Mouse (Mus musculus) MN1 (cell line): Measurements from ENCODE around the gene Cachd1.

ENCODE experiments used
- DNase-seq: peaks from one replicate; pipeline ENCODE4 v3.0.0-alpha.2; 2016; ENCODE audit warnings: low spot score

Cachd1 gene

GRCm38 (mm10) chr4:100990996-100991395, 214.5 kb downstream of the Cachd1 start:
- no peak for DNase-seq

GRCm38 (mm10) chr4:100992086-100992485, 215.6 kb downstream of the Cachd1 start:
- no peak for DNase-seq

GRCm38 (mm10) chr4:100994442-100995255, 218.2 kb downstream of the Cachd1 start:
- no peak for DNase-seq

- no peak for DNase-seq
Measured at GRCm38 (mm10) chr4:100995617-100996016, 219.1 kb downstream of the Cachd1 start.

- no peak for DNase-seq
Measured at GRCm38 (mm10) chr4:100996060-100996651, 219.7 kb downstream of the Cachd1 start.

- no peak for DNase-seq
Measured at GRCm38 (mm10) chr4:100998145-100998544, 221.7 kb downstream of the Cachd1 start.

GRCm38 (mm10) chr4:100998906-100999305, 222.4 kb downstream of the Cachd1 start:
- no peak for DNase-seq

GRCm38 (mm10) chr4:101000622-101001021, 224.1 kb downstream of the Cachd1 start:
- DNase-seq: no peak

- no peak for DNase-seq
Measured at GRCm38 (mm10) chr4:101001073-101001472, 224.6 kb downstream of the Cachd1 start.

- no peak for DNase-seq
Measured at GRCm38 (mm10) chr4:101002961-101003360, 226.5 kb downstream of the Cachd1 start.

GRCm38 (mm10) chr4:101008362-101008769, 231.9 kb downstream of the Cachd1 start:
- no peak for DNase-seq

GRCm38 (mm10) chr4:101009092-101009491, 232.6 kb downstream of the Cachd1 start:
- no peak for DNase-seq

- no peak for DNase-seq
Measured at GRCm38 (mm10) chr4:101017806-101018205, 241.3 kb downstream of the Cachd1 start.

GRCm38 (mm10) chr4:101020596-101020995, 244.1 kb downstream of the Cachd1 start, which contains the start of gene Gm10577:
Gene Gm10577, minus strand, starts transcription at chr4:101020696.
- DNase-seq: no peak

GRCm38 (mm10) chr4:101026566-101026965, 250.1 kb downstream of the Cachd1 start:
- no peak for DNase-seq

GRCm38 (mm10) chr4:101026995-101027394, 250.5 kb downstream of the Cachd1 start:
- DNase-seq: no peak

GRCm38 (mm10) chr4:101027852-101028411, 251.5 kb downstream of the Cachd1 start:
- DNase-seq: no peak

GRCm38 (mm10) chr4:101033047-101033446, 256.6 kb downstream of the Cachd1 start:
- no peak for DNase-seq

- no peak for DNase-seq
Measured at GRCm38 (mm10) chr4:101035131-101035530, 258.7 kb downstream of the Cachd1 start.

- no peak for DNase-seq
Measured at GRCm38 (mm10) chr4:101037156-101037555, 260.7 kb downstream of the Cachd1 start.

GRCm38 (mm10) chr4:101043691-101044090, 267.2 kb downstream of the Cachd1 start:
- DNase-seq: no peak

GRCm38 (mm10) chr4:101044149-101044548, 267.7 kb downstream of the Cachd1 start:
- no peak for DNase-seq

- no peak for DNase-seq
Measured at GRCm38 (mm10) chr4:101046576-101046975, 270.1 kb downstream of the Cachd1 start.
